Mouse (Mus musculus) liver, adult 2 months (tissue): ENCODE results near the gene Rnf17.

Source experiments
- CTCF ChIP-seq: fragments of 200-500 bp; IDR thresholded peaks from 2 replicates; pipeline ENCODE4 v1.5.1; 2011; ENCODE audit warnings: low read depth, low read length, control low read depth
- POLR2A ChIP-seq: fragments of 200-500 bp; IDR thresholded peaks from 2 replicates; pipeline ENCODE4 v1.6.1; 2011; ENCODE audit warnings: low read length, control low read depth; ENCODE audit not compliant: insufficient read depth; ENCODE audit errors: extremely low read depth

- TF ChIP-seq POLR2A, result no peak
- TF ChIP-seq CTCF, result no peak
Observed at GRCm38 (mm10) chr14:56559134-56559533, 156.8 kb downstream of the Rnf17 start.
